Mouse (Mus musculus) neural tube, embryonic 14.5 days (tissue): Measurements from ENCODE around the gene Krba1. TPM values are rescaled to one million over a fixed set of nuclear protein-coding genes. Genes with fewer than 3 reads are reported as not detected.
A peak's percentile ranks its signal among the peaks of the same experiment; 100 is the strongest.

ENCODE experiments used
- ATAC-seq: fragments of 200-750 bp; cut with Nextera tagmentation; 2 replicates; pipeline ENCODE4 v1.8.0; 2017; ENCODE audit warnings: low read depth, mild to moderate bottlenecking, moderate TSS enrichment, moderate library complexity
- H3K27ac ChIP-seq: fragments of 300-500 bp; sonication (generic); 2 replicates; pipeline ENCODE4 v1.5.1; 2014; ENCODE audit warnings: low read depth, mild to moderate bottlenecking, control low read depth, low read length, moderate library complexity, mixed read lengths
- H3K27me3 ChIP-seq: fragments of 300-500 bp; sonication (generic); 2 replicates; pipeline ENCODE4 v1.6.1; 2014; ENCODE audit warnings: low read length; ENCODE audit not compliant: control insufficient read depth, insufficient read depth
- H3K36me3 ChIP-seq: fragments of 300-500 bp; sonication (generic); 2 replicates; pipeline ENCODE4 v1.6.1; 2014; ENCODE audit warnings: low read length, mixed read lengths; ENCODE audit not compliant: control insufficient read depth, insufficient read depth
- H3K4me1 ChIP-seq: fragments of 300-500 bp; sonication (generic); 2 replicates; pipeline ENCODE4 v1.6.1; 2014; ENCODE audit warnings: low read length; ENCODE audit not compliant: control insufficient read depth, insufficient read depth
- H3K4me2 ChIP-seq: fragments of 300-500 bp; sonication (generic); 2 replicates; pipeline ENCODE4 v1.6.1; 2014; ENCODE audit warnings: mild to moderate bottlenecking, low read depth, low read length, control low read depth
- H3K4me3 ChIP-seq: fragments of 300-500 bp; sonication (generic); 2 replicates; pipeline ENCODE4 v1.5.1; 2014; ENCODE audit warnings: low read depth, low read length, control low read depth, mixed read lengths
- H3K9ac ChIP-seq: fragments of 300-500 bp; sonication (generic); replicated peaks from 2 replicates; pipeline ENCODE4 v1.6.1; 2014; ENCODE audit warnings: low read depth, mild to moderate bottlenecking, control low read depth, low read length, mixed read lengths
- H3K9me3 ChIP-seq: fragments of 300-500 bp; sonication (generic); 2 replicates; pipeline ENCODE4 v1.6.1; 2016; ENCODE audit warnings: low read length; ENCODE audit not compliant: control insufficient read depth
- WGBS: fragments of 180-500 bp; shearing (Covaris S2); extraction: QIAGEN DNeasy Blood & Tissue Kit; methylation state at CpG from one replicate; pipeline ENCODE4 v1.1.7; 2014; 5-methylcytosine and 5-hydroxymethylcytosine counted together
- polyA plus RNA-seq: library from polyadenylated mRNA; unstranded; fragments of >200 nt; fragmentation: Nextera tagmentation; extraction: Ambion mirVana; gene quantifications from 2 replicates; pipeline ENCODE4 v1.2.1, GENCODE M21; 2014

The Krba1 gene
- polyA plus RNA-seq, 1 experiment from 2014 or later: 28.1 TPM

DNA sequence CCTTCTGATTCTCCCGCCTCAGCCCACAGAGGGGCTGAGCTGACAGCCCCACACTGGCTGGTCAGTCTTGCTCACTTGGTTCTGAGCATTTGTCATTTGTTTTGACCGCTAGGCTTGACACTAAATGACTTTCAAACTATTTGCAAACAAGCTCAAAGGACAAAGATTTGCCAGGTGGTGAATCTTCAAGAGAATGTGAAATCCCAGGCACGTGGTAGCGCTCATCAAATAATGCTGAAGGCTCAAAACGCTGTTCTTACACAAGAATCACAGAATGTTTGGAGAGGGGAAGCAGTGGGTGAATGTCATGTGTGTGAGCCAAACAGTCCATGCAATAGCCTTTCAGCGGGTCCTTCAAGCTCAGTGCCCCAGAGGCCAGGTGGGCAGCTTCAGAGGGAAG lies 39.3 kb downstream of the Krba1 start:
- Histone ChIP-seq H3K36me3 (no peaks in the 10 kb centered on the region; the same call in 1 of the 2 replicates), H3K4me2 (no peak overlapping the region), H3K4me1 (peaks cover 12% of the 10 kb centered on the region), H3K9me3 (no peaks in the 10 kb centered on the region), H3K9ac (no peak overlapping the region), H3K4me3 (no peak overlapping the region), H3K27ac (no peak overlapping the region), H3K27me3 (peaks cover 19% of the 10 kb centered on the region)
- 66% methylated on average over 6 of the region's 6 CpGs for WGBS
- no peak for ATAC-seq

DNA sequence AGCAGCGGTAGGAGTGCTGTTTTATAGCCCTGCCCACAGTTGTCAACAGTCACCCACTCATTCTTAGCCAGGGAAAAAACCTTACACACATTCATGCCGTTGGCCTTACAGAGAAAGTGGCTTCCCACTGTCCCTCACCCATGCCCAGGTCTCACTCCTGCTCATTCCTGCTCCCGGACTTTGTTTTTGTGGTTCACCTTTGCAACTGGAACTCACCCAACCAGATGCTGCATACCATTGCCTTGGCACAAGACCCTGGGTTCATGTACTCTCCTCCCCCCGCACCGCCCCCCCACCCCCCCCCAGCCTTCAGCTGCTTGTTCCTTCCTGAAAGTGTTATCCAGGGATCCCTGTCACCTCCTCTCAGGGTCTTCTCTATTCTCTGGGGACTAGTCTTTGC lies 39.7 kb downstream of the Krba1 start:
- no peak for ATAC-seq
- Histone ChIP-seq H3K4me3 (no peak overlapping the region), H3K4me2 (no peak overlapping the region), H3K27ac (no peak overlapping the region), H3K9ac (no peak overlapping the region), H3K27me3 (peaks cover 20% of the 10 kb centered on the region), H3K9me3 (no peaks in the 10 kb centered on the region), H3K4me1 (peaks cover 12% of the 10 kb centered on the region), H3K36me3 (no peaks in the 10 kb centered on the region; the same call in 1 of the 2 replicates)
- WGBS: 40% methylated on average over 5 of the region's 5 CpGs

DNA sequence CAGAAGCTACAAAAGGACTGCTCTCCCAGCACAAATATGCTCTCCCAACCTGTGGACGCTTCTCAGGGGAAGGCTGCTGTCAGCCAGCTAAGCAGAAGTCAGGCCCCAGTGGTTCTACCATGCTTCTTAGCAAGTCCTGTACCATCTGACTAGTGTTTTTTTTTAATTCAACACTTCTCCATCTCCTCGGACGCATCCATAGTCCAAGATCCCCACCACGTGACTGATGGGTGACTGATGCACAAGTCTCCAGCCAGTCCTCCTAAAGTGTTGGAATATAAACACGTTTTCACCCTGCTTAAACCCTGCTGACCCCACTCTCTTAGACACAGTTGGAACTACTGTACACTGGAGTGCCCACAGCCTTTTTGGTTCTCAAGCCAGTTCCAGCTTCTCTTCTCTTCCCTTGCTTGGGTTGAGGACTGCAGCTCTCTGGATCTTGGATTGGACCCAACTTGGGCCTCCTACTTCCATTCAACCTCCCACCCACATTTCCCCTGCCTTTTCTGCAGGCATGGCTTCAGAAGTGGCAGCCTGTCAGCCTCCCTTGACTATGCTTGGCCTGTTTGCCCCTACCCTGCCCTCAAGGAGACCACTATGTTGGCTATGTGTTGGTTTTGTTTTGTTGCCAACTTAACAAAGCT lies 40.4 kb downstream of the Krba1 start:
- H3K36me3 ChIP-seq: no peaks in the 10 kb centered on the region; the same call in 1 of the 2 replicates
- no peak overlapping the region for H3K4me3 ChIP-seq
- no peak overlapping the region for H3K9ac ChIP-seq
- H3K4me1 ChIP-seq: peaks cover 12% of the 10 kb centered on the region
- ATAC-seq: no peak
- no peaks in the 10 kb centered on the region for H3K9me3 ChIP-seq
- H3K27ac ChIP-seq: no peak overlapping the region
- WGBS: 85% methylated on average over 5 of the region's 5 CpGs
- no peak overlapping the region for H3K4me2 ChIP-seq
- peaks cover 20% of the 10 kb centered on the region for H3K27me3 ChIP-seq

DNA sequence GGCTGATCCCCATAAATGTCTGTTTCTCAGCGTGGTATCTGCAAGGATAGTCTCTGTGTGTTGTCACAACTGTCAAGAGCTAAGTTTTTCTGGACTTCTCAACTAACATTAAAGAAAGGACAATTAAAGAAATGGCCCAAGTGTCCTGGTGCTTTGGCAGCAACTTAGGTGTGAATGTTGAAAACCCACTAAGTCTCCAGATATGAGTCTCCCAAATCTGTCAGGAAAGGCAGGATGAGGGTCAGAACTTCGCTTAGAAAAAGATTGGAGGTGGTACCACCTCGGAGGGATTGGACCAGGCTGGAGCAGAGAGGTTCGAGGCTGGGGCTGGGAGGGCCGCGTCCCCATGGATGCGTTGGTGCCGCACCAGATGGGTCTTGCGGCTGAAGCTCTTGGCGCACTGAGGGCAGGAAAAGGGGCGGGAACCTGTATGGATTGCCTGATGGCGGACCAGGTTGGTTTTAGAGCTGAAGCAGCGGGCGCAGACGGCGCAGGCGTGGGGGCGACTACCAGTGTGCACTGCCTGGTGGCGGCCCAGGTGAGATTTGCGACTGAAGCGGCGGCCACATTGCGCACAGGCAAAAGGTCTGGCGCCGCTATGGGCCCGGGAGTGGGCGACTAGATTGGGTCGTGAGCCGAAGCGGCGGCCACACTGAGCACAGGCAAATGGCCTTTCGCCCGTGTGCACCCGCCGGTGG lies 42.4 kb downstream of the Krba1 start:
- Histone ChIP-seq H3K27me3 (peaks cover 20% of the 10 kb centered on the region), H3K4me1 (peaks cover 12% of the 10 kb centered on the region), H3K36me3 (no peaks in the 10 kb centered on the region; the same call in 1 of the 2 replicates), H3K9ac (no peak overlapping the region; the same call in 1 of the 2 replicates), H3K4me3 (peak overlapping the region; percentile 9; the same call in 1 of the 2 replicates), H3K4me2 (0 out of 2 replicates have a peak overlapping the region, but pooled peaks have one; percentile 29), H3K27ac (no peak overlapping the region), H3K9me3 (no peaks in the 10 kb centered on the region)
- 39% methylated on average over 35 of the region's 35 CpGs for WGBS
- no peak for ATAC-seq

DNA sequence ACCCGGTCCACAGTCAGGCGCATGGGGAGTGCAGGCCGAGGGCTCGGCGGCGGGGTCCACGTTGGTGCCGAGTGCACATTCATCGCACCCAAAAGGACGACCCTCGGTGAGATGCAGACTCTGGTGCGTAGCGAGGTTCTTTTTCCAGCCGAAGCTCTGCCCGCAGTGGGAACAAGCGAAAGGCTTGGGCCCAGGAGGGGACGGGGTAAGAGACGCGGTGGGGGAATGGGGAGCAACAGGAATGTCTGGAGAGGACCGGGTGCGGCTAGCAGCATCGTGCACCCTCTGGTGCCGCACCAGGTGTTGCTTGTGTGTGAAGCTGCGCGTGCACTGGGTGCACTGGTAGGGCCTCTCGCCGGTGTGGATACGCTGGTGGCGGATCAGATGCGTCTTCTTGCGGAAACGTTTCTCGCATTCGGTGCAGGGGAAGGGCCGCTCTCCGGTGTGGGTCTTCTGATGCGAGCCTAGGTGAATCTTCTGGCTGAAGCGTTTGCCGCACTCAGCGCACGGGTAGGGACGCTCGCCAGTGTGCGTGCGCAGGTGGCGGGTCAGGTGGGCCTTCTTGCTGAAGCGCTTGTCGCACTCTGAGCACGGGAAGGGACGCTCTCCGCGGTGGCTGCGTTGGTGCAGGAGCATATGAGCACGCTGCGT lies 43.2 kb downstream of the Krba1 start:
- 0 out of 2 replicates have a peak, but pooled peaks have one; percentile 22 for ATAC-seq
- WGBS: 19% methylated on average over 55 of the region's 55 CpGs
- H3K9ac ChIP-seq: no peak overlapping the region; the same call in 1 of the 2 replicates
- H3K9me3 ChIP-seq: no peaks in the 10 kb centered on the region
- peaks cover 20% of the 10 kb centered on the region for H3K27me3 ChIP-seq
- H3K4me2 ChIP-seq: peak overlapping the region; percentile 29; the same call in 1 of the 2 replicates
- peaks cover 12% of the 10 kb centered on the region for H3K4me1 ChIP-seq
- peak overlapping the region; percentile 9; the same call in 1 of the 2 replicates for H3K4me3 ChIP-seq
- H3K36me3 ChIP-seq: no peaks in the 10 kb centered on the region; the same call in 1 of the 2 replicates
- H3K27ac ChIP-seq: no peak overlapping the region

DNA sequence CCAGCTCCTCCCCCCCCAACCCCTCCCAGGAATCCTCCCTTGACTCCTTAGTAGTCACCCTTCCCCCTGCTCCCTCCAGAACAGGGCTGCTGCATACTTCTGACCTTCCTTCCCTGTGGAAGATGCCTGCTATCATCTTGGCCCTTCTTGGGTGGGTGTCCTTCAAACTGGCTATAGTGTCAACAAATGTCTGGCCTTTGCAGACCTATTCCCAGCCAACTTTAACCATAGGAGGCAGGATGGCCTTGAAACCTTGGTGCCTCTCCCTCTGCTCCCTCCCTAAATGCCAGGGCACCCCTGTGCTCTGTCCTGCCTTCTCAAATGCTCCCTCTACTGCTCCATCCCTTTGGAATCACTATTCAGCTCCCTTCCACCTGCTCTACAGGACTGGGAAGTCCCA lies 44.3 kb downstream of the Krba1 start:
- H3K4me3 ChIP-seq: no peak overlapping the region

DNA sequence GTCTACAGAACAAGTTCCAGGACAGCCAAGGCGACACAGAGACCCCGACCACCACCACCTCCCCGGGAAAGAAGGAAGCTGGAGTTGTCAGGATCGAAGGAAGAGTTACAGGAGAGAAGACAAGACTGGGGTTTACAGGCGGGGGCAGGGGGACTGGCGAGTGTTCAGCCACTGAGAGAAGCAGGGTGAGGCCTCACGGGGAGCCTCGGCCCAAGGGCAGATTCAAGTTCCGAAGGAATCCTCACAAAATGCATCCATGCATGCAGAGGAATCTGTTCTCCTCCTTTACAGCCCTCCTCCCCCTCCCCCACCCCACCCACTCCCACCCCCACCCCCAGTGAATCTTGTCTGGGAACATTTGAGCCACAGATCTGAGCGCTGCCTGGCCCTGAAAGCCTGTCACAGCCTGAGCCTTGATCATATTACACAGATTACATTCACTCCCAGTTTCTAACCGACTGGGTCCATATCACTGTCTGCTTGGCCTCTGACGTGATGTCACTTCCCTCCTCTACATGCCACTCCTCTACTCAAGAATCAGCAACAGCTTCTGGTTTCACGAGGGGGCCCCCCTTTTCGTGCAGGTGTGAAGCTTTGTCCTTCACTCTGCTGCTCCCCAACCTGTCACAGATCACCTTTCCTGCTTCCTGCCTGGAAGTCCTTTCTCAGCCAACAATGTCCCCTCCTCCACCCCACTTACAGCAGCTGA lies 45.1 kb downstream of the Krba1 start:
- Histone ChIP-seq H3K4me2 (no peak overlapping the region), H3K9ac (no peak overlapping the region), H3K9me3 (no peaks in the 10 kb centered on the region), H3K27me3 (peaks cover 20% of the 10 kb centered on the region), H3K4me3 (no peak overlapping the region), H3K36me3 (no peaks in the 10 kb centered on the region; the same call in 1 of the 2 replicates), H3K27ac (no peak overlapping the region), H3K4me1 (peaks cover 12% of the 10 kb centered on the region)
- no peak for ATAC-seq
- 46% methylated on average over 14 of the region's 14 CpGs for WGBS

More for the DNA sequence above, 44.3 kb downstream of the Krba1 start:
- Histone ChIP-seq H3K36me3 (no peaks in the 10 kb centered on the region; the same call in 1 of the 2 replicates), H3K4me1 (peaks cover 12% of the 10 kb centered on the region), H3K9me3 (no peaks in the 10 kb centered on the region), H3K4me2 (no peak overlapping the region), H3K27ac (no peak overlapping the region), H3K9ac (no peak overlapping the region), H3K27me3 (peaks cover 20% of the 10 kb centered on the region)
- no peak for ATAC-seq

DNA sequence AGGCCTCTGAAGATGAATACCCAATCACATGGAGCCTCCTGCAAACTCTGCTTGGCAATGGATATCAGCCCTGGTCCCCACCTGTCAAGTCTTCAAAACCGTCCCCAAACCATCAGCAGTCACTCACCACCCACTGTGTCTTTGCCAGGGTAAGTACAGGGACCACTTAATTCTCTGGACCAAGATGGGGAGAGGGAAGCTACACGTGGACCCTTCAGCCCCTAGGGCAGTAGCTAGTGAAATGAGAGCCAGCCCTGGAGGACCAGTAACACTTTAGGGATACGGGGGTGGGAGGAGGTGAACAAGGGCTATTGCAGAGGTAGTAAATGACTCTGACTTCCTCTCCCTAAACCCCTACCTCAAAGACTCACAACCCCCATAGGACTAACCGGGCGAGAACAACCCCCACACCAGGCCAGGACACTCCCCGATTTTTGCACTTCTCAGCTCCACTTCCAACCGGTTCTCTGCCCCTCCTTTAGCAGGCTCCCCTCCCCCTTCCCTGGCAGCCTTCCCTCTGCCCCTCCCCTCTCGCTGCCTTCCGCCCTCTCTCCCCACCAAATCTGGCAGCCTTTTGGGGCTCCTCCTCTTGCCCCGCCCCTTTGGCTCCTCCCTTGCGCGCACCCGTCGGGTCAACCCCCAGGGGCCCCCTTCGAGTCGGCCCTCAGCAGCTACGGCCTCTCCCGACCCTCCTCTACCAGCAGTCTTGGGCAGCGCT lies 48.4 kb downstream of the Krba1 start:
- peak; percentile 82 for ATAC-seq
- H3K4me1 ChIP-seq: peaks cover 6% of the 10 kb centered on the region; the same call in 1 of the 2 replicates
- peak overlapping the region; percentile 55 for H3K9ac ChIP-seq
- no peaks in the 10 kb centered on the region for H3K9me3 ChIP-seq
- peak overlapping the region; percentile 70 for H3K4me3 ChIP-seq
- H3K27ac ChIP-seq: peak overlapping the region; percentile 81
- WGBS: 2% methylated on average over 17 of the region's 19 CpGs
- H3K27me3 ChIP-seq: peaks cover 9% of the 10 kb centered on the region
- H3K36me3 ChIP-seq: no peaks in the 10 kb centered on the region
- H3K4me2 ChIP-seq: peak overlapping the region; percentile 80
